10 mouse cellular contexts compared by ENCODE assay signal in the genomic region with DNA sequence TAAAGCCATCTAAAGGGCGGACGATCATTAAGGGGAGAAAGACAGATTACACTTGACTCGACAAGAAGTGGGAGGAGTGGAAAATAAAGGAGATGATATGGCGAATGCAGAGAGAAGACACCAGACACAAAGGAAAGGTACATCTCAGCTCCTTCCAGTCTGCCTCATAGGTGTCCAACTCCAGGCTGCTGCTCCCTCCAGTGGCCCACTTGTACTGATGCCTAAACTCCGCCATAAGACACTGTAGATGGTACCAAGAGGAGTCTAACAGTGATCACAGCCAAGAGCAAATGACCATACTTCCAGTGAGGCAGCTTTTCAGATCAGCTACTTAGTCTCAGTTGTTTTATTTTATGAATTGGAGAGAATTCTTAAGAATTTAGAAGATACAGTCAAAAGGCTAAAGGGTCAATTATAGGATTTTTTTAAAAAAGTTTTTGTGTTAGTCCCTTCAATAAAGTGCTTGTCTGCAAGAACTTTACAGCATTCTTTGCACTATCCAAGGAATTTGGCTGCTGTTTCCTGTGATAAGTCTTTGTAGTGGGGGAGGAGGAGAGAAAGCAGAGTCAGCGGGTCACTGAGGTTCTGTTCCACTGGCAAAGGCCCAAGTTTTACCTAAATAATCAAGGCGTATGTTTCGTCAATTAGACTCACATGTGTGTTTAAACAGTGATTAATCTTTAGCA.
A peak's percentile ranks its signal among the peaks of the same experiment; 100 is the strongest.
DNase-seq lines count a peak whose midpoint lies in the region; ATAC-seq and TF ChIP-seq lines count a peak whose summit lies in the region.
"Had no signal": no experiment of that assay in that cellular context is flagged by ENCODE, and none has a peak within 500 bp of the region (broad histone marks: within the 10 kb centered on the region; RNA-seq: fewer than 3 reads in every experiment).

No protein-coding gene starts in this region.

- H3K36me3 ChIP-seq in CH12.LX (replicated peaks in 1 of 2; ENCODE audit: control insufficient read depth in 1 of 2, insufficient read depth in 1 of 2, low read length in 1 of 2) = no peaks in the 10 kb centered on the region
- H3K36me3 ChIP-seq in limb, embryonic 13.5 days = peaks cover 11% of the 10 kb centered on the region
- H3K36me3 ChIP-seq: hindbrain, embryonic 15.5 days had no signal

- no peaks in the 10 kb centered on the region for H3K4me1 ChIP-seq in CH12.LX (ENCODE audit: control insufficient read depth in 1 of 2, insufficient read depth in 2 of 2)
- peaks cover 30% of the 10 kb centered on the region for H3K4me1 ChIP-seq in embryonic fibroblast, embryonic 13.5 days (ENCODE audit: control insufficient read depth, insufficient read depth, low read length)
- peaks cover 53% of the 10 kb centered on the region for H3K4me1 ChIP-seq in limb, embryonic 13.5 days
- H3K4me1 ChIP-seq: hindbrain, embryonic 15.5 days had no signal

- peak; percentile 52; the same call in 1 of the 2 replicates for ATAC-seq in limb, embryonic 13.5 days (ENCODE audit: low FRiP score, low read depth)

- TF ChIP-seq EP300 in CH12.LX (IDR thresholded peaks at IDR 0.05; ENCODE audit: low read length) = no peak

- TF ChIP-seq RAD21 in CH12.LX (IDR thresholded peaks at IDR 0.05; ENCODE audit: low read depth, low read length) = peak; percentile 25

- H3K79me2 ChIP-seq in CH12.LX (replicated peaks; ENCODE audit: control insufficient read depth, extremely low read depth, insufficient read depth, poor library complexity, severe bottlenecking) = no peaks in the 10 kb centered on the region

- in situ Hi-C loops in CH12.LX (cut with MboI; ENCODE audit: low pct_ligation_motif_present, low pct_unique_long_range_greater_than_20kb, low sequenced_read_pairs) = no loop called here

- peak in 1 of 2 experiments; percentile 49; a peak in 2 of 4 replicates for TF ChIP-seq CTCF in CH12.LX (conservative IDR thresholded peaks at IDR 0.05 in 1 of 2, IDR thresholded peaks at IDR 0.05 in 1 of 2; ENCODE audit: low read depth in 2 of 2, low read length in 2 of 2)
- no peak for TF ChIP-seq CTCF in embryonic fibroblast, embryonic 13.5 days (IDR thresholded peaks at IDR 0.05; ENCODE audit: borderline replicate concordance, insufficient read depth, low read length)

- no peak overlapping the region for H3K9ac ChIP-seq in CH12.LX (ENCODE audit: insufficient read depth, low read depth)
- no peak overlapping the region for H3K9ac ChIP-seq in limb, embryonic 13.5 days
- H3K9ac ChIP-seq: hindbrain, embryonic 15.5 days had no signal

- H3K27ac ChIP-seq in CH12.LX (ENCODE audit: insufficient read depth, low read depth) = no peak overlapping the region
- peak overlapping the region; percentile 34 for H3K27ac ChIP-seq in embryonic fibroblast, embryonic 13.5 days (ENCODE audit: insufficient read depth, low read length)
- no peak overlapping the region for H3K27ac ChIP-seq in limb, embryonic 13.5 days
- H3K27ac ChIP-seq: hindbrain, embryonic 15.5 days had no signal

- no peak overlapping the region for H3K4me2 ChIP-seq in CH12.LX (ENCODE audit: insufficient read depth, low read depth, poor library complexity, severe bottlenecking)
- H3K4me2 ChIP-seq in limb, embryonic 13.5 days (replicated peaks) = no peak overlapping the region
- H3K4me2 ChIP-seq: hindbrain, embryonic 15.5 days had no signal

- DNase-seq in heart, adult 8-10 months (ENCODE audit: low spot score) = peak; percentile 42
- no peak for DNase-seq in heart, postnatal 14 days
- DNase-seq in CH12.LX (ENCODE audit: extremely low read depth) = peak; percentile 12
- DNase-seq in adrenal gland, adult 18-20 months (ENCODE audit: low spot score in 2 of 2) = no peak
- no peak for DNase-seq in gastrocnemius, postnatal 10 days
- DNase-seq in ovary, postnatal 36 days (ENCODE audit: low spot score) = no peak
- DNase-seq: right cerebral cortex, adult 18-20 months had no signal

- intact Hi-C loops in heart, postnatal 14 days (cut with DNase I) = no loop called here

- dilution Hi-C loops in CH12.LX (cut with MboI; ENCODE audit: extremely low pct_ligation_motif_present, extremely low pct_unique_long_range_greater_than_20kb, low sequenced_read_pairs) = no loop called here

- WGBS in limb, embryonic 13.5 days = 56% methylated on average over 8 of the region's 8 CpGs

- H3K4me3 ChIP-seq in CH12.LX (replicated peaks in 1 of 3; ENCODE audit: low read depth in 2 of 3, low read length in 2 of 3, poor library complexity in 1 of 3) = no peak overlapping the region
- no peak overlapping the region for H3K4me3 ChIP-seq in embryonic fibroblast, embryonic 13.5 days (ENCODE audit: insufficient read depth, low read length)
- no peak overlapping the region for H3K4me3 ChIP-seq in limb, embryonic 13.5 days
- H3K4me3 ChIP-seq: hindbrain, embryonic 15.5 days had no signal

- TF ChIP-seq POLR2A in CH12.LX (IDR thresholded peaks at IDR 0.05; ENCODE audit: low read depth, low read length) = no peak
- TF ChIP-seq POLR2A in embryonic fibroblast, embryonic 13.5 days (IDR thresholded peaks at IDR 0.05; ENCODE audit: low read depth, low read length) = no peak

- no peaks in the 10 kb centered on the region for H3K27me3 ChIP-seq in CH12.LX (replicated peaks)
- no peaks in the 10 kb centered on the region for H3K27me3 ChIP-seq in limb, embryonic 13.5 days
- H3K27me3 ChIP-seq: hindbrain, embryonic 15.5 days had no signal

- no peaks in the 10 kb centered on the region for H3K9me3 ChIP-seq in CH12.LX (replicated peaks; ENCODE audit: low read length)
- H3K9me3 ChIP-seq in limb, embryonic 13.5 days = no peaks in the 10 kb centered on the region
- H3K9me3 ChIP-seq: hindbrain, embryonic 15.5 days had no signal

TF ChIP-seq in CH12.LX, 34 proteins besides CTCF, POLR2A, EP300 and RAD21:
- TF ChIP-seq ZC3H11A (IDR thresholded peaks at IDR 0.05; ENCODE audit: low read depth, low read length) (no peak), SMC3 (IDR thresholded peaks at IDR 0.05; ENCODE audit: low read depth, low read length) (peak; percentile 40)

Comparison
In these comparisons a context has a peak if more than half of its experiments do, and no peak if none do; other contexts are left out.
1. DNase-seq: peak in heart, adult 8-10 months (single experiment) and CH12.LX (single experiment); none in heart, postnatal 14 days (0 of 2), adrenal gland, adult 18-20 months (0 of 2), gastrocnemius, postnatal 10 days (single experiment) and ovary, postnatal 36 days (single experiment).